ENCODE assay signal across 8 mouse cellular contexts in the genomic region with DNA sequence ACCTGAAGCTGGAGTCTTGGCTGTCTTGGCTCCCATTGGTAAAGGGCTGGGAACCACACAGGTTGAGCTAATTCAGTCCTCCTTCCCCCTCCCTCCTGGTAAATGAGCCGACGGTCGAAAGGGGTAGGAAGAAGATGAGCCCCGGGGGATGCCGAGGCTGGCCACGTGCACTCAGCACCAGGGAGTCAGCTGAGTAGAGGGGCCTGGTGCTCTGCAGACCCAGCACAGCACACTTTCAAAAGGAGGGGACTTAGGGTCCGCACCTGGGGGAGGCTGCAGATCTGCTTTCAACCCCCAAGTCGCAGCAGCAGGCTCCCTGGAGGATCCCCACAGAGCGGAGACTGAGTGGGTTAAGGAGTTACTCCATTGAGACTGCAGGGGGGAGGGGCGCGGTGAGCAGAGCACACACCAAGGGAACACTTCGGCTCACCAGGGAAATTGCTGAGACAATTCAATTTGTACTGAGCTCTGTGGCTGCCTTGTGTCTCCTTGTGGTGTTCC. TPM values are rescaled to one million over a fixed set of nuclear protein-coding genes. Genes with fewer than 3 reads are reported as not detected.
A peak's percentile ranks its signal among the peaks of the same experiment; 100 is the strongest.
DNase-seq lines count a peak whose midpoint lies in the region; ATAC-seq and TF ChIP-seq lines count a peak whose summit lies in the region.

No protein-coding gene starts in this region.

- WGBS in kidney, embryonic 15.5 days: 3% methylated on average over 12 of the region's 12 CpGs
- WGBS in forebrain, postnatal 0 days: 6% methylated on average over 12 of the region's 12 CpGs
- WGBS in midbrain, postnatal 0 days: under 1% methylated on average over 12 of the region's 12 CpGs

- ATAC-seq in kidney, embryonic 15.5 days (replicated peaks; ENCODE audit: low FRiP score): no peak
- no peak for ATAC-seq in forebrain, postnatal 0 days
- no peak for ATAC-seq in midbrain, postnatal 0 days (ENCODE audit: low FRiP score)
- ATAC-seq in erythroblast, adult 5-6 weeks (replicated peaks; ENCODE audit: low FRiP score, poor library complexity, severe bottlenecking): no peak

- TF ChIP-seq CTCF in forebrain, postnatal 0 days (IDR thresholded peaks at IDR 0.05; ENCODE audit: low read depth): 0 out of 2 replicates have a peak, but pooled peaks have one; percentile 17
- no peak; the same call in 1 of the 2 replicates for TF ChIP-seq CTCF in midbrain, postnatal 0 days (IDR thresholded peaks at IDR 0.05)

- no peaks in the 10 kb centered on the region for H3K36me3 ChIP-seq in kidney, embryonic 15.5 days
- no peaks in the 10 kb centered on the region for H3K36me3 ChIP-seq in forebrain, postnatal 0 days (ENCODE audit: insufficient read depth)
- no peaks in the 10 kb centered on the region for H3K36me3 ChIP-seq in midbrain, postnatal 0 days (ENCODE audit: insufficient read depth, low read length)

- H3K4me3 ChIP-seq in kidney, embryonic 15.5 days (replicated peaks): peak overlapping the region; percentile 81
- H3K4me3 ChIP-seq in forebrain, postnatal 0 days (ENCODE audit: low read depth, low read length): peak overlapping the region; percentile 82
- H3K4me3 ChIP-seq in midbrain, postnatal 0 days (ENCODE audit: low read depth, low read length): peak overlapping the region; percentile 83

- H3K27ac ChIP-seq in kidney, embryonic 15.5 days: peak overlapping the region; percentile 51
- H3K27ac ChIP-seq in forebrain, postnatal 0 days (ENCODE audit: low read depth, low read length): no peak overlapping the region
- peak overlapping the region; percentile 95 for H3K27ac ChIP-seq in midbrain, postnatal 0 days (ENCODE audit: low read depth, low read length)

- H3K9me3 ChIP-seq in kidney, embryonic 15.5 days (replicated peaks): no peaks in the 10 kb centered on the region
- no peaks in the 10 kb centered on the region for H3K9me3 ChIP-seq in forebrain, postnatal 0 days (ENCODE audit: low read length)
- H3K9me3 ChIP-seq in midbrain, postnatal 0 days (ENCODE audit: low read length): no peaks in the 10 kb centered on the region

- peaks cover 22% of the 10 kb centered on the region for H3K27me3 ChIP-seq in kidney, embryonic 15.5 days
- no peaks in the 10 kb centered on the region for H3K27me3 ChIP-seq in forebrain, postnatal 0 days (ENCODE audit: insufficient read depth, low read length)
- no peaks in the 10 kb centered on the region for H3K27me3 ChIP-seq in midbrain, postnatal 0 days (ENCODE audit: insufficient read depth, low read length)

- H3K9ac ChIP-seq in kidney, embryonic 15.5 days: 0 out of 2 replicates have a peak overlapping the region, but pooled peaks have one; percentile 2
- H3K9ac ChIP-seq in forebrain, postnatal 0 days: peak overlapping the region; percentile 33
- peak overlapping the region; percentile 44 for H3K9ac ChIP-seq in midbrain, postnatal 0 days (replicated peaks; ENCODE audit: low read length, poor library complexity, severe bottlenecking)

- peak overlapping the region; percentile 97 for H3K4me2 ChIP-seq in kidney, embryonic 15.5 days
- peak overlapping the region; percentile 91 for H3K4me2 ChIP-seq in forebrain, postnatal 0 days (ENCODE audit: low read depth)
- H3K4me2 ChIP-seq in midbrain, postnatal 0 days (ENCODE audit: low read depth, low read length, poor library complexity, severe bottlenecking): peak overlapping the region; percentile 93

- peaks cover 57% of the 10 kb centered on the region for H3K4me1 ChIP-seq in kidney, embryonic 15.5 days
- peaks cover 26% of the 10 kb centered on the region for H3K4me1 ChIP-seq in forebrain, postnatal 0 days (ENCODE audit: insufficient read depth)
- peaks cover 21% of the 10 kb centered on the region for H3K4me1 ChIP-seq in midbrain, postnatal 0 days (ENCODE audit: insufficient read depth, low read length)

- DNase-seq in kidney, adult 9 months: no peak
- DNase-seq in brain, adult 2 months (ENCODE audit: low read depth, low spot score): peak; percentile 71
- peak; percentile 52 for DNase-seq in forebrain, postnatal 0 days
- DNase-seq in midbrain, postnatal 0 days (ENCODE audit: low spot score): peak; percentile 54
- DNase-seq in adrenal gland, adult 2 months: no peak
- DNase-seq in right cerebral cortex, postnatal 36 days (ENCODE audit: low spot score in 2 of 2): no peak

RNA-seq across cellular contexts. Expression of a gene that starts 2.2 kb away (rescaled TPM):
- 7.7 and 8.1 TPM in 2 replicates for polyA plus RNA-seq in kidney, embryonic 15.5 days (2015; fragmentation: Nextera tagmentation; extraction: Ambion mirVana)
- total RNA-seq in forebrain, postnatal 0 days (2014; rRNA removed): 66.1 and 68.0 TPM in 2 replicates
- polyA plus RNA-seq in forebrain, postnatal 0 days (2015; fragmentation: Nextera tagmentation; extraction: Ambion mirVana): 15.5 and 16.2 TPM in 2 replicates
- 69.1 and 89.6 TPM in 2 replicates for total RNA-seq in midbrain, postnatal 0 days (2014; rRNA removed)
- 16.6 and 19.9 TPM in 2 replicates for polyA plus RNA-seq in midbrain, postnatal 0 days (2015; fragmentation: Nextera tagmentation; extraction: Ambion mirVana)
- total RNA-seq in erythroblast, adult 5-6 weeks (2015; ENCODE audit: low replicate concordance): 0.38 TPM in 1 of 2 replicates, not detected in the other
- total RNA-seq in erythroblast, adult 5-6 weeks (2017; ENCODE audit: low replicate concordance): 0.28 TPM in 1 of 2 replicates, not detected in the other
- total RNA-seq in adrenal gland, adult 2 months (2021): 10 to 100 TPM; 19.0 to 26.9 TPM
- 35.3 and 38.0 TPM in 2 replicates for polyA plus RNA-seq in adrenal gland, adult 2 months (2012; rRNA removed)

RNA-seq across cellular contexts. Expression of a gene that starts 28.7 kb away (rescaled TPM):
- 0.55 and 1.00 TPM in 2 replicates for polyA plus RNA-seq in kidney, embryonic 15.5 days (2015; fragmentation: Nextera tagmentation; extraction: Ambion mirVana)
- total RNA-seq in forebrain, postnatal 0 days (2014; rRNA removed): 3.9 and 5.2 TPM in 2 replicates
- 1.1 and 1.5 TPM in 2 replicates for polyA plus RNA-seq in forebrain, postnatal 0 days (2015; fragmentation: Nextera tagmentation; extraction: Ambion mirVana)
- total RNA-seq in midbrain, postnatal 0 days (2014; rRNA removed): 9.3 and 10.4 TPM in 2 replicates
- 2.7 and 2.9 TPM in 2 replicates for polyA plus RNA-seq in midbrain, postnatal 0 days (2015; fragmentation: Nextera tagmentation; extraction: Ambion mirVana)
- not detected in 2 replicates for total RNA-seq in erythroblast, adult 5-6 weeks (2015; ENCODE audit: low replicate concordance)
- not detected in 2 replicates for total RNA-seq in erythroblast, adult 5-6 weeks (2017; ENCODE audit: low replicate concordance)
- total RNA-seq in adrenal gland, adult 2 months (2021): under 1 TPM; 0.69 to 0.76 TPM
- 0.85 and 1.4 TPM in 2 replicates for polyA plus RNA-seq in adrenal gland, adult 2 months (2012; rRNA removed)

RNA-seq across cellular contexts. Expression of a gene that starts 56.8 kb away (rescaled TPM):
- 10.0 and 10.9 TPM in 2 replicates for polyA plus RNA-seq in kidney, embryonic 15.5 days (2015; fragmentation: Nextera tagmentation; extraction: Ambion mirVana)
- 30.4 and 34.9 TPM in 2 replicates for total RNA-seq in forebrain, postnatal 0 days (2014; rRNA removed)
- polyA plus RNA-seq in forebrain, postnatal 0 days (2015; fragmentation: Nextera tagmentation; extraction: Ambion mirVana): 41.8 and 49.6 TPM in 2 replicates
- 33.2 and 36.0 TPM in 2 replicates for total RNA-seq in midbrain, postnatal 0 days (2014; rRNA removed)
- 52.0 and 55.3 TPM in 2 replicates for polyA plus RNA-seq in midbrain, postnatal 0 days (2015; fragmentation: Nextera tagmentation; extraction: Ambion mirVana)
- not detected in 2 replicates for total RNA-seq in erythroblast, adult 5-6 weeks (2015; ENCODE audit: low replicate concordance)
- 0.84 TPM in 1 of 2 replicates, not detected in the other for total RNA-seq in erythroblast, adult 5-6 weeks (2017; ENCODE audit: low replicate concordance)
- 1 to 10 TPM; 1.0 to 1.6 TPM for total RNA-seq in adrenal gland, adult 2 months (2021)
- polyA plus RNA-seq in adrenal gland, adult 2 months (2012; rRNA removed): 7.5 and 9.0 TPM in 2 replicates

Comparison
In these comparisons a context has a peak if more than half of its experiments do, and no peak if none do; other contexts are left out.
1. DNase-seq: peak in brain, adult 2 months (single experiment), forebrain, postnatal 0 days (single experiment) and midbrain, postnatal 0 days (single experiment); none in kidney, adult 9 months (single experiment), adrenal gland, adult 2 months (single experiment) and right cerebral cortex, postnatal 36 days (0 of 2).
2. RNA of a gene that starts 2.2 kb away (total RNA-seq): 69.1 to 89.6 TPM in midbrain, postnatal 0 days, 66.1 to 68.0 TPM in forebrain, postnatal 0 days and 19.0 to 26.9 TPM in adrenal gland, adult 2 months; 0.28 to 0.38 TPM in erythroblast, adult 5-6 weeks; every median in the first group is over 10 times any median in the second.
3. RNA of a gene that starts 56.8 kb away (total RNA-seq): 33.2 to 36.0 TPM in midbrain, postnatal 0 days and 30.4 to 34.9 TPM in forebrain, postnatal 0 days; 1.0 to 1.6 TPM in adrenal gland, adult 2 months and 0.84 TPM in erythroblast, adult 5-6 weeks; every median in the first group is over 10 times any median in the second.
4. Peak in every context shown above with its lines, with median percentiles within 50 percentile points of each other: H3K4me2 ChIP-seq, H3K4me3 ChIP-seq and H3K9ac ChIP-seq.